Mouse (Mus musculus) stomach, embryonic 16.5 days (tissue): ENCODE results near the gene Tmem161b. TPM values are rescaled to one million over a fixed set of nuclear protein-coding genes. Genes with fewer than 3 reads are reported as not detected.
A peak's percentile ranks its signal among the peaks of the same experiment; 100 is the strongest.
"Not testable (repeated sequence)": the region's sequence is repeated elsewhere in the genome, so short reads cannot be mapped to it uniquely, and the experiment has no call there.

Experiments used
- ATAC-seq: fragments of 200-750 bp; cut with Nextera tagmentation; 2 replicates; pipeline ENCODE4 v1.8.0; 2017; ENCODE audit warnings: moderate number of reproducible peaks, moderate TSS enrichment; ENCODE audit not compliant: insufficient read depth, low FRiP score
- H3K27ac ChIP-seq: fragments of 300-500 bp; sonication (generic); 2 replicates; pipeline ENCODE4 v1.5.1; 2014; ENCODE audit warnings: low read length
- H3K27me3 ChIP-seq: fragments of 300-500 bp; sonication (generic); 2 replicates; pipeline ENCODE4 v1.6.1; 2014; ENCODE audit warnings: low read length, control low read depth, mixed read lengths; ENCODE audit not compliant: control insufficient read depth, insufficient read depth
- H3K36me3 ChIP-seq: fragments of 300-500 bp; sonication (generic); 2 replicates; pipeline ENCODE4 v1.6.1; 2014; ENCODE audit warnings: low read length; ENCODE audit not compliant: control insufficient read depth, insufficient read depth
- H3K4me1 ChIP-seq: fragments of 300-500 bp; sonication (generic); 2 replicates; pipeline ENCODE4 v1.6.1; 2014; ENCODE audit warnings: low read length, control low read depth, mixed read lengths; ENCODE audit not compliant: control insufficient read depth, insufficient read depth
- H3K4me2 ChIP-seq: fragments of 300-500 bp; sonication (generic); 2 replicates; pipeline ENCODE4 v1.6.1; 2014; ENCODE audit warnings: low read depth, low read length, mixed read lengths
- H3K4me3 ChIP-seq: fragments of 300-500 bp; sonication (generic); replicated peaks from 2 replicates; pipeline ENCODE4 v1.5.1; 2014; ENCODE audit warnings: mild to moderate bottlenecking, low read length
- H3K9ac ChIP-seq: fragments of 300-500 bp; sonication (generic); 2 replicates; pipeline ENCODE4 v1.6.1; 2014; ENCODE audit warnings: low read length
- H3K9me3 ChIP-seq: fragments of 300-500 bp; sonication (generic); replicated peaks from 2 replicates; pipeline ENCODE4 v1.6.1; 2016; ENCODE audit warnings: low read length, control low read depth; ENCODE audit not compliant: control insufficient read depth
- WGBS: fragments of 180-500 bp; shearing (Covaris S2); extraction: QIAGEN DNeasy Blood & Tissue Kit; methylation state at CpG from one replicate; pipeline ENCODE4 v1.1.7; 2014; 5-methylcytosine and 5-hydroxymethylcytosine counted together
- polyA plus RNA-seq: library from polyadenylated mRNA; unstranded; fragments of >200 nt; fragmentation: Nextera tagmentation; extraction: Ambion mirVana; gene quantifications from 2 replicates; pipeline ENCODE4 v1.2.1, GENCODE M21; 2015

Tmem161b gene
- 16.6 and 17.9 TPM in 2 replicates for polyA plus RNA-seq

GRCm38 (mm10) chr13:84221820-84222681, at the start of gene Tmem161b:
Gene Tmem161b, plus strand, starts transcription at chr13:84222296.
- no peaks in the 10 kb centered on the region for H3K9me3 ChIP-seq
- H3K4me2 ChIP-seq: peak within 1 kb of the TSS; percentile 91
- peak within 1 kb of the TSS; percentile 91 for H3K4me3 ChIP-seq
- peak within 1 kb of the TSS; percentile 85 for H3K9ac ChIP-seq
- no peaks in the 10 kb centered on the region for H3K27me3 ChIP-seq
- ATAC-seq: peak; percentile 99
- H3K27ac ChIP-seq: peak within 1 kb of the TSS; percentile 76
- peaks cover 6% of the 10 kb centered on the region for H3K4me1 ChIP-seq
- no peaks in the 10 kb centered on the region for H3K36me3 ChIP-seq
- under 1% methylated on average over 52 of the region's 52 CpGs for WGBS

GRCm38 (mm10) chr13:84185835-84186234, 36.3 kb upstream of the Tmem161b start:
- not testable (repeated sequence) for H3K27ac ChIP-seq, H3K4me3 ChIP-seq, ATAC-seq, H3K4me2 ChIP-seq, H3K36me3 ChIP-seq, H3K9me3 ChIP-seq, H3K9ac ChIP-seq, H3K4me1 ChIP-seq, H3K27me3 ChIP-seq

GRCm38 (mm10) chr13:84192723-84193122, 29.4 kb upstream of the Tmem161b start:
- Histone ChIP-seq H3K27ac (no peak overlapping the region), H3K4me3 (no peak overlapping the region), H3K36me3 (no peaks in the 10 kb centered on the region), H3K9me3 (no peaks in the 10 kb centered on the region), H3K27me3 (no peaks in the 10 kb centered on the region), H3K9ac (no peak overlapping the region), H3K4me2 (no peak overlapping the region), H3K4me1 (no peaks in the 10 kb centered on the region)
- ATAC-seq: no peak
- WGBS: 79% methylated on average over 3 of the region's 3 CpGs

- no peak for ATAC-seq
- H3K36me3 ChIP-seq: no peaks in the 10 kb centered on the region
- peak overlapping the region; percentile 85 for H3K9ac ChIP-seq
- 2% methylated on average over 10 of the region's 10 CpGs for WGBS
- H3K4me1 ChIP-seq: peaks cover 6% of the 10 kb centered on the region
- H3K27me3 ChIP-seq: no peaks in the 10 kb centered on the region
- H3K4me3 ChIP-seq: peak overlapping the region; percentile 91
- H3K27ac ChIP-seq: peak overlapping the region; percentile 76
- no peaks in the 10 kb centered on the region for H3K9me3 ChIP-seq
- H3K4me2 ChIP-seq: peak overlapping the region; percentile 91
Measured at GRCm38 (mm10) chr13:84222682-84222992, 541 bp downstream of the Tmem161b start.

- Histone ChIP-seq H3K27ac (no peak overlapping the region), H3K4me1 (peaks cover 6% of the 10 kb centered on the region), H3K27me3 (no peaks in the 10 kb centered on the region), H3K4me2 (peak overlapping the region; percentile 91), H3K9me3 (no peaks in the 10 kb centered on the region), H3K36me3 (no peaks in the 10 kb centered on the region), H3K4me3 (peak overlapping the region; percentile 91), H3K9ac (peak overlapping the region; percentile 85)
- ATAC-seq: no peak
- WGBS: 35% methylated on average over 5 of the region's 5 CpGs
Measured at GRCm38 (mm10) chr13:84223018-84223417, 922 bp downstream of the Tmem161b start.

GRCm38 (mm10) chr13:84234019-84234418, 11.9 kb downstream of the Tmem161b start:
- ATAC-seq: no peak
- H3K4me1 ChIP-seq: no peaks in the 10 kb centered on the region
- no peak overlapping the region for H3K4me3 ChIP-seq
- no peak overlapping the region for H3K27ac ChIP-seq
- no peak overlapping the region for H3K4me2 ChIP-seq
- H3K27me3 ChIP-seq: no peaks in the 10 kb centered on the region
- 83% methylated on average over 2 of the region's 2 CpGs for WGBS
- H3K36me3 ChIP-seq: no peaks in the 10 kb centered on the region
- peaks cover 14% of the 10 kb centered on the region for H3K9me3 ChIP-seq
- H3K9ac ChIP-seq: no peak overlapping the region

GRCm38 (mm10) chr13:84236768-84237167, 14.7 kb downstream of the Tmem161b start:
- Histone ChIP-seq H3K4me3 (no peak overlapping the region), H3K4me2 (no peak overlapping the region), H3K36me3 (no peaks in the 10 kb centered on the region), H3K4me1 (no peaks in the 10 kb centered on the region), H3K9ac (no peak overlapping the region), H3K27me3 (no peaks in the 10 kb centered on the region), H3K9me3 (peaks cover 14% of the 10 kb centered on the region), H3K27ac (no peak overlapping the region)
- WGBS: 93% methylated on average over 7 of the region's 7 CpGs
- no peak for ATAC-seq

- H3K9me3 ChIP-seq: peaks cover 14% of the 10 kb centered on the region
- no peak overlapping the region for H3K9ac ChIP-seq
- no peaks in the 10 kb centered on the region for H3K27me3 ChIP-seq
- ATAC-seq: no peak
- H3K36me3 ChIP-seq: no peaks in the 10 kb centered on the region
- no peak overlapping the region for H3K4me3 ChIP-seq
- H3K27ac ChIP-seq: no peak overlapping the region
- no peak overlapping the region for H3K4me2 ChIP-seq
- H3K4me1 ChIP-seq: no peaks in the 10 kb centered on the region
Measured at GRCm38 (mm10) chr13:84238184-84238583, 16.1 kb downstream of the Tmem161b start.

- Histone ChIP-seq H3K9ac (no peak overlapping the region), H3K27me3 (no peaks in the 10 kb centered on the region), H3K4me3 (no peak overlapping the region), H3K9me3 (no peaks in the 10 kb centered on the region), H3K36me3 (no peaks in the 10 kb centered on the region), H3K27ac (no peak overlapping the region), H3K4me2 (no peak overlapping the region), H3K4me1 (no peaks in the 10 kb centered on the region)
- no peak for ATAC-seq
- WGBS: 87% methylated on average over 3 of the region's 3 CpGs
Measured at GRCm38 (mm10) chr13:84248065-84248464, 26.0 kb downstream of the Tmem161b start.
